Mouse (Mus musculus) natural killer cell, adult 2 months (primary cell): ENCODE results near the gene Bub3.

Source experiments
- DNase-seq, 2 experiments: peaks; one replicate each; pipeline ENCODE4 v3.0.0; 2022; ENCODE audit warnings: low spot score in 2 of 2

The Bub3 gene

GRCm38 (mm10) chr7:131556116-131556515 lies 3.9 kb upstream of the Bub3 start:
- DNase-seq, result no peak

- no peak for DNase-seq
Measured at GRCm38 (mm10) chr7:131556541-131557271, 3.3 kb upstream of the Bub3 start.

DNA sequence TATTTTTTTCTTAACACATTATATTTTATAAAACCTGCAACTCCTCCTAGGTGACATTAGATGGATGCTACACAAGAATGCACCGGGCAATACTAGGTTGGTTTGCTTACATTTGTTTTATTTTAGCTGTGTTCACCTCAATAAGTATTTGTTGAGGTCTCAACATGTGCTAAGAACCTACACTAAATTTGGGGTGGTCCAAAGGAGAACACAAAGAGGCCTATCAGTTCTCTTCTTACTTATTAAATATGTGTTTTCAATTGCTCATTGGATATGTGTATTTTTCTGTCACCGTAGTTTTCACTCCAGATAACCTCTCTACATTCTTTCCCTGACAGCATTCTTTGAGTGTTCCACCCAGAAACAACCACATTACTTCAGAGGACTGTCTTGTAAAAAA lies 2.3 kb upstream of the Bub3 start:
- DNase-seq, result no peak

DNA sequence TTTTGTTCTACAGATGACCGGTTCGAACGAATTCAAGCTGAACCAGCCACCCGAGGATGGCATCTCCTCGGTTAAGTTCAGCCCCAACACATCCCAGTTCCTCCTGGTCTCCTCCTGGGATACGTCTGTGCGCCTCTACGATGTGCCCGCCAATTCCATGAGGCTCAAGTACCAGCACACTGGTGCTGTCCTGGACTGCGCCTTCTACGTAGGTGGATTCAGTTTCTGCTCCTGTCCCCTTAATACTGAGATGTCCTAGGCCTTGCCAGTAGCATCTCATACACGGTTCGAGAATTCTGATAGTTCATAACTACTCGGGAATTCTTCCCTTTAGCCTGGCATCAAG lies 648 bp downstream of the Bub3 start:
- no peak for DNase-seq

DNA sequence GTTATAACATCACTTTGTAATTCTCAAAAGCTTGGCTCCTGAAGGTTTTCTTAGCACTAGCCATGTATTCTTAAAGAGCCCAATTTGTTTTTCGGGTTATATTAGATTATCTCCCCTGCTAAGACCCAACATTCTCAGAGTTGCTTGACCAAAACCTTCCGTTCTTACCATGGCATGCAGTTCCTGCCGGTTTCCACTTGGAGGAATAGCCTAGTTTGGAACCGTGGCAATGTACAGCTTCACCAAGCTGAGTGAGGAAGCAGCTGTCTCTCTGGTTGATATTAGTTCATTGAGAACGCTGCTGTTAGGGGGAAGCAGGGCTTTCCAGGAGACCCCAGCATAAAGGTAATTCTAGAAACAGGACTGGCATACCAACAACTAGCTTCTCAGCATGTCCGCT lies 15.2 kb downstream of the Bub3 start:
- no peak for DNase-seq

DNA sequence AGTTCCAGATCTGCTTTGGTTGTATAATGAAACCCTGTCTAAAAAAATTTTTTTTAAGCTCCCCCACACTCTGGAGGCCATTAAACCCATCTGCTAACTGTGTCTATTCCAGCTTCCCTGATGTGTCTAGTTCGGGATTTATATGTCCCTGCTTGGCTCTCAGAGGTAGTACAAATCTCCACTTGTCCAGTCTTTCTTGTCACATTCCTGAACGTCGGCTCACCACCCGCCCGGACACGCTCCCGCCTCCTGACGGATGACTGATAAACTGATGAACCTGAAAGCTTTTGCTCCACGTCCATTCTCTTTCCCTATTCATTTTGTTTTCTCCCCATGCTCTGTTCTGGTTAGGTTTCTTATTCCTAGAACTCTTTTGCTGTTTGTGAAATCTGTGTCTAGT lies 22.2 kb downstream of the Bub3 start:
- DNase-seq, result no peak

DNA sequence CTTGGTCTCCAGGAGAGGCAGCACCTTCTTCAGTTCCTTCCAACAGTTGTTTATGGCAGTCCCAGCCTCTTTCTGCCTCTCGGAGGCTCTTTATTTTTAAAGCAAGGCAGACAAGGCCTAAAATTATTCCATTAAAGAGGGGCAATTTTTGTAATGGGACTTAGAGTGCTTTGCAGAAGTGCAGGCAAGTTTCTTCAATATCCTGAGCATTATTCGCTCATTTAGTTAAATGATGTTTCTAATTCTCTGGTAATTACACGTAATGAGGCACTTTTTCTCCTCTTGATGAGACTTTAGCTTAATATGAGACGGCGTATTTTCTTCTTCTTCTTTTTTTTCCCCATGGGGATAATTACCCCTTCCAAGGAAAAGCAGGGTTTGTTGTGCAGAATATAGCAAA lies 25.5 kb downstream of the Bub3 start:
- DNase-seq, result no peak

- DNase-seq, result no peak
Measured at GRCm38 (mm10) chr7:131597779-131598482, 37.9 kb downstream of the Bub3 start.

- DNase-seq, result no peak
Measured at GRCm38 (mm10) chr7:131598483-131598824, 38.4 kb downstream of the Bub3 start.

GRCm38 (mm10) chr7:131602106-131602505 lies 42.1 kb downstream of the Bub3 start:
- no peak for DNase-seq

DNA sequence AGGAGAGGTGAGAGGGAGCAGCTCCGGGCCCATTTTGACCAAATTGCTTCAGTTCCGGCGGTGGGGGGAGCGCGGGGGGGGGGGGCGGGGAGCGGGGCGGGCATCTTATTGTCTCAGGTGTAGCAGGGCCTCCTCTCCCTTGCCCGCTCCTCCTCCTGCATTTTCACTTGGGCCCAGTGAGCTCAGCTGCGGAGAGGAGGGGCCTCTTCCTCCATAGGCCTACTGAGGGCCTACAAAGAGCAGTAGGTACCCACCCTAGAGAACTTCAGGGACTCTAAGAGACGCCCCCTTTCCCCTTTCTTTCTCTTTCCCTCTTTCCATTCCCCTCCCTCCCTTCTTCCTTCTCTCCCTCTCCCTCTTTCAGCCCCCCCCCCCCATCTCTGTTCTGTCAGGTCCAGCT lies 43.2 kb downstream of the Bub3 start:
- DNase-seq, result no peak

DNA sequence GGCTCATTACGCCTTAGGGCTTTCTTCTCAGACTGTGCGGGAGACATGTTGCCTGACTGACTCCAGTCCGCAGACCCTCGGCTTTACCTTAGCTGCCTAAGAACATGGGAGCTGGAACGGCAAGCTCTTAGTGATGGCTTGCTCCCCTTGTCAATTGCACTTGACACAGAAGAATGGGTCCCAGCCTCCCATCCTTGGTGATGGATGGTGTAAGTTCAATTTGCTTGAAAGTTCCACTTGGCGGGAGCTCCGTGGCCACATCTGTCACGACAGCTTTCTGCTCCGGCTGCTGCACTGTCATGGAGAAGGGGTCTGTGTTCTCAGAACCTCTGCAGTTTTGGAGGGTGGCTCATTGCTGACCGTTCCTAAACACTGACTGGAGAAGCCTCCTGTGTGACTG lies 44.9 kb downstream of the Bub3 start:
- DNase-seq, result no peak

DNA sequence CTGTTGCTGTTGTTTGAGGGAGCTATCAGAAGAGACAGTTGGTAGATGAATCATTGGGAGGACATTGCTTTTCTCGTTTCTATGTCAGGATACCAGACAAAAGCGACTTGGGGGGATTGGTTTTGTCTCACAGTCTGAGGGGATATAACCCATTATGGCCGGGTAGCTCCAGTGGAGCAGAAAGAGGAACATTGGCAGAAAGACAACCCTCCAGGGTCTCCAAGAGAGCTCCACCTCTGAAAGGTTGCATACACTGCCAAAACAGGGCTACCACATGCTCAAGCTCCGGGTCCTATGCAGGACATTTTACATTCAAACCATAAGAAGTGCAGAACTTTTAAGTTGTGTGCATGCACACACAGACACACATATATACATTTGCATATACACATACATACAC lies 45.5 kb downstream of the Bub3 start:
- DNase-seq, result no peak

DNA sequence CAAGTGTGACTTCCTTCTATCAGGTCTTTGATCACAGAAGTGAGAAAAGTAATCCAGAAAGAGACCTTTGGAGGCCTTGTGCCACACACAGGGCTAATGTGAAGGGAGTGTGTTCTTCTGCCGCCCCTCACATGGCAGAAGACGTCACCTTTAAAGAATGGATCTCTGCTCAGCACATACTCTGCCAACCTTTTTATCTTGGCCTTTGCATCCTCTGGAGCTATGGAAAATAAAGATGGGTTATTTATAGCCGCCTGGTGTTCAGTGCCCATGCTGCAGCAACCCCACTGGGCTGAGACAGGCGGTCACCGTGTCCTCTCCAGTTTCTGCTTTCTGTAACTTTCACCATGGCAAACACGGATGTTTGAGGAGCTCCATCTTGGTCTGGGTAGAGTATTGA lies 48.0 kb downstream of the Bub3 start:
- no peak for DNase-seq

- no peak for DNase-seq
Measured at GRCm38 (mm10) chr7:131609677-131610076, 49.7 kb downstream of the Bub3 start.
